Mouse (Mus musculus): ENCODE results near the gene Ppox. TPM values are rescaled to one million over a fixed set of nuclear protein-coding genes. Genes with fewer than 3 reads are reported as not detected.

The Ppox gene
- polyA plus RNA-seq, 1 experiment from 2014 or later = 54.5 TPM

DNA sequence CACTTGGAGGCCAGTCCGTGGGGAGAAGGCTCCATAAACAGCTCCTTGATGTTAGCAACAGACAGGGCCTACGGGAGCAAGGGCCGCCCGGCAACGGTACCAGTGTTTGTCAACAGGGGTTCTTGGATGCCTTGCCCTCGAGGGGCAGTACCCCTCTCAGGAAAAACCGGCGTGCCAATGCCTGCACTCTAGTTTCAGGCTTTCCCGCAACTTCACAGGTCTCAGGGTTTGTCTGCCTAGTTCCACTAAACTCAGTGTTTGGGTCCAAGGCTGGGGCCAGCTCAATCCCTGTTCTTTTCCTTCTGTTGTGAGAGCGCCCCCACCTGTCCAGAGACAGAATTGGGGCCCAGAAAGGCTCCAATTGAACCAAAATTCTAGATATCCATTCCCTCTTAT is 540 bp upstream of the Ppox start:
- H3K27me3 ChIP-seq (ENCODE audit: control insufficient read depth, insufficient read depth, low read length) = no peaks in the 10 kb centered on the region
- peak overlapping the region; percentile 73 for H3K9ac ChIP-seq (ENCODE audit: low read length)
- 2% methylated on average over 10 of the region's 10 CpGs for WGBS
- ATAC-seq (ENCODE audit: insufficient read depth, low FRiP score) = peak; percentile 49
- peak overlapping the region; percentile 87 for H3K27ac ChIP-seq (ENCODE audit: low read length)
- H3K36me3 ChIP-seq (ENCODE audit: control insufficient read depth, insufficient read depth, low read length) = peaks cover 12% of the 10 kb centered on the region; the same call in 1 of the 2 replicates
- H3K4me1 ChIP-seq (ENCODE audit: control insufficient read depth, insufficient read depth, low read length) = peaks cover 18% of the 10 kb centered on the region
- H3K4me2 ChIP-seq (ENCODE audit: low read depth, low read length) = peak overlapping the region; percentile 70
- peak overlapping the region; percentile 78 for H3K4me3 ChIP-seq (replicated peaks; ENCODE audit: low read length)
- H3K9me3 ChIP-seq (replicated peaks; ENCODE audit: control insufficient read depth, low read length) = no peaks in the 10 kb centered on the region

GRCm38 (mm10) chr1:171280250-171280915 is 603 bp downstream of the Ppox start:
- peaks cover 20% of the 10 kb centered on the region for H3K36me3 ChIP-seq (ENCODE audit: control insufficient read depth, insufficient read depth, low read length)
- H3K9ac ChIP-seq (ENCODE audit: low read length) = peak overlapping the region; percentile 70
- peak overlapping the region; percentile 69 for H3K27ac ChIP-seq (ENCODE audit: low read length)
- H3K27me3 ChIP-seq (ENCODE audit: control insufficient read depth, insufficient read depth, low read length) = no peaks in the 10 kb centered on the region
- H3K4me1 ChIP-seq (ENCODE audit: control insufficient read depth, insufficient read depth, low read length) = peaks cover 16% of the 10 kb centered on the region
- peak overlapping the region; percentile 78 for H3K4me3 ChIP-seq (replicated peaks; ENCODE audit: low read length)
- peak; percentile 8; the same call in 1 of the 2 replicates for ATAC-seq (ENCODE audit: insufficient read depth, low FRiP score)
- no peaks in the 10 kb centered on the region for H3K9me3 ChIP-seq (replicated peaks; ENCODE audit: control insufficient read depth, low read length)
- under 1% methylated on average over 25 of the region's 25 CpGs for WGBS
- H3K4me2 ChIP-seq (ENCODE audit: low read depth, low read length) = peak overlapping the region; percentile 63

DNA sequence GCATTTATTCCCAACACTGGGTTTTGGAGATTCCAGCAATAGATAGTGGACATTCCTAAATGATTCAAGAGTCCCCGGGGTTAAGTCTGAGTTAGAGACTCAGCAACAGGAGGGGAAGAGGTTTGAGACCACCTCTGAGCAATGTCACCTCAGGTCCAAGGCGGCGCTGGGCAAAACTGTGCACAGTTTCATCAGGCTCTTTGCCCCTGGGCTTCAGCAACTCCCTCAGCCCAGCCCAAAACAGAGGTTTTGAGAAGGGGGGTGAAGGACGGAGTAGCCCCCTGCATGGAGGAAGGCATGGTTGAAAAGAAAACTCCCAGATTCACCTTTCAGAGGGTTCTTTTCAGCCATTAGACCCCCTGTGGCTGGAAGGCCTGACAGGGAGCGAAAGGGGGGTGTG is 1.3 kb downstream of the Ppox start:
- Histone ChIP-seq H3K36me3 (ENCODE audit: control insufficient read depth, insufficient read depth, low read length) (peaks cover 24% of the 10 kb centered on the region), H3K27me3 (ENCODE audit: control insufficient read depth, insufficient read depth, low read length) (no peaks in the 10 kb centered on the region), H3K4me1 (ENCODE audit: control insufficient read depth, insufficient read depth, low read length) (peaks cover 16% of the 10 kb centered on the region), H3K27ac (ENCODE audit: low read length) (no peak overlapping the region), H3K9ac (ENCODE audit: low read length) (peak overlapping the region; percentile 70), H3K9me3 (replicated peaks; ENCODE audit: control insufficient read depth, low read length) (no peaks in the 10 kb centered on the region), H3K4me2 (ENCODE audit: low read depth, low read length) (peak overlapping the region; percentile 63), H3K4me3 (replicated peaks; ENCODE audit: low read length) (peak overlapping the region; percentile 78)
- 67% methylated on average over 5 of the region's 5 CpGs for WGBS
- no peak for ATAC-seq (ENCODE audit: insufficient read depth, low FRiP score)

DNA sequence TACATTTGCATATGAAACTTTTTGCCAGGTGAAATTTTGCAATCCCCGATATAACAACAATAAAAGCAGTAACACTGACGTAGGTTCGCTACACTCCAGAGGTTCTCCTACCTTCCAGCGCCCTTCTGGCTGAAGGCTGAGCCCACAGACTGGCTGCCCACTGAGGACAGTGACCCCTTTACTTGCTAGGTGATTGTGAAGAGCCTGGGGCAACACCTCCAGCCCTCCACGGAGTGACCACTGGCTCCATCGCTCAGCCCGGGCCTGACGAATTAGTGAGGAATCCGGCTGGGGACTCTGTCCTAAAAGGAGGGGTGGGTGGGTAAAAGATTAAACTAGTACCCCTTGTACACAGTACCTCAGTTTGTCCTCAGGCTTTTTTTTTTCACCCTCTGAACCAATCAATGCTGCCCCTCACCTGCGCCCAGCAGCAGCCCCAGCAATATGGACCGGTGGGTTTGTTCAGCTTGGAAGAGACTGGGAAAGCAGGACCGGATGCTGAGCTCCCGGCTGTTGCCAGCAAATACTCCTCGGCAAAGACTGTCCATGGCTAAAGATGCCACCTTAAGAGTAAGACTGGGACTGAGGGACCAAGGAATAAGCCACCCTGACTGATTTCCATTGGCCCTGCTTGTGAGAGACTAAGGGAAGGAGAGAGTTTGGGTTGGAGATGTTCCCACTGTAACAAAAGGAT is 1.8 kb downstream of the Ppox start:
- no peak overlapping the region for H3K9ac ChIP-seq (ENCODE audit: low read length)
- H3K27ac ChIP-seq (ENCODE audit: low read length) = no peak overlapping the region
- H3K4me1 ChIP-seq (ENCODE audit: control insufficient read depth, insufficient read depth, low read length) = peaks cover 16% of the 10 kb centered on the region
- no peak overlapping the region for H3K4me2 ChIP-seq (ENCODE audit: low read depth, low read length)
- 86% methylated on average over 14 of the region's 14 CpGs for WGBS
- no peaks in the 10 kb centered on the region for H3K9me3 ChIP-seq (replicated peaks; ENCODE audit: control insufficient read depth, low read length)
- ATAC-seq (ENCODE audit: insufficient read depth, low FRiP score) = no peak
- H3K36me3 ChIP-seq (ENCODE audit: control insufficient read depth, insufficient read depth, low read length) = peaks cover 26% of the 10 kb centered on the region
- no peak overlapping the region for H3K4me3 ChIP-seq (replicated peaks; ENCODE audit: low read length)
- H3K27me3 ChIP-seq (ENCODE audit: control insufficient read depth, insufficient read depth, low read length) = no peaks in the 10 kb centered on the region

- peaks cover 26% of the 10 kb centered on the region for H3K36me3 ChIP-seq (ENCODE audit: control insufficient read depth, insufficient read depth, low read length)
- H3K27me3 ChIP-seq (ENCODE audit: control insufficient read depth, insufficient read depth, low read length) = no peaks in the 10 kb centered on the region
- no peak overlapping the region for H3K9ac ChIP-seq (ENCODE audit: low read length)
- WGBS = 92% methylated on average over 8 of the region's 8 CpGs
- H3K4me2 ChIP-seq (ENCODE audit: low read depth, low read length) = no peak overlapping the region
- peaks cover 16% of the 10 kb centered on the region for H3K4me1 ChIP-seq (ENCODE audit: control insufficient read depth, insufficient read depth, low read length)
- H3K4me3 ChIP-seq (replicated peaks; ENCODE audit: low read length) = no peak overlapping the region
- H3K9me3 ChIP-seq (replicated peaks; ENCODE audit: control insufficient read depth, low read length) = no peaks in the 10 kb centered on the region
- no peak for ATAC-seq (ENCODE audit: insufficient read depth, low FRiP score)
- H3K27ac ChIP-seq (ENCODE audit: low read length) = no peak overlapping the region
Measured at GRCm38 (mm10) chr1:171278436-171278835, 2.5 kb downstream of the Ppox start.

DNA sequence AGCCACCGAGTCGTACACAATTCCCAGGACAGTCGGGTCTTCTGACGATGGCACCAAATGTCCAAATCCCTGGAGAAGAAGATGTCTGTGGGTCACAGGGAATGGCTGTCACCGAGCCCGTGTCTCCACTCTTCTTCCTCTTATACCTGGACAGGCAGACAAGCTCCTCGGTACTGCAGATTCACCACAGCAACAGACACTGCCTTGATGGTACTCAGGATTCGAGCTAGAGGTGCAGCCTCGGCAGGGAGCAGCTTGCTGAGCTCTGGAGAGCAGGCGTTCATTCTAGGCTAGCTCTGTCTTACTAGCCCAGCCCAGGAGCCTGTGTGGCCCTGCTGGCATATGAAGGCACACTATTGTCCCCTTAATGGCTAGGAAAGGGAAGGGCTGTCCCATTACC is 3.2 kb downstream of the Ppox start:
- Histone ChIP-seq H3K36me3 (ENCODE audit: control insufficient read depth, insufficient read depth, low read length) (peaks cover 20% of the 10 kb centered on the region), H3K9me3 (replicated peaks; ENCODE audit: control insufficient read depth, low read length) (no peaks in the 10 kb centered on the region), H3K4me1 (ENCODE audit: control insufficient read depth, insufficient read depth, low read length) (peaks cover 16% of the 10 kb centered on the region), H3K27me3 (ENCODE audit: control insufficient read depth, insufficient read depth, low read length) (no peaks in the 10 kb centered on the region), H3K27ac (ENCODE audit: low read length) (no peak overlapping the region), H3K4me3 (replicated peaks; ENCODE audit: low read length) (no peak overlapping the region), H3K4me2 (ENCODE audit: low read depth, low read length) (no peak overlapping the region), H3K9ac (ENCODE audit: low read length) (no peak overlapping the region)
- 82% methylated on average over 10 of the region's 10 CpGs for WGBS
- ATAC-seq (ENCODE audit: insufficient read depth, low FRiP score) = no peak

- H3K9ac ChIP-seq (ENCODE audit: low read length) = no peak overlapping the region
- WGBS = 88% methylated on average over 14 of the region's 14 CpGs
- peaks cover 18% of the 10 kb centered on the region for H3K36me3 ChIP-seq (ENCODE audit: control insufficient read depth, insufficient read depth, low read length)
- no peaks in the 10 kb centered on the region for H3K27me3 ChIP-seq (ENCODE audit: control insufficient read depth, insufficient read depth, low read length)
- no peak overlapping the region for H3K4me2 ChIP-seq (ENCODE audit: low read depth, low read length)
- H3K4me1 ChIP-seq (ENCODE audit: control insufficient read depth, insufficient read depth, low read length) = peaks cover 13% of the 10 kb centered on the region
- no peaks in the 10 kb centered on the region for H3K9me3 ChIP-seq (replicated peaks; ENCODE audit: control insufficient read depth, low read length)
- no peak overlapping the region for H3K27ac ChIP-seq (ENCODE audit: low read length)
- H3K4me3 ChIP-seq (replicated peaks; ENCODE audit: low read length) = no peak overlapping the region
- ATAC-seq (ENCODE audit: insufficient read depth, low FRiP score) = no peak
Measured at GRCm38 (mm10) chr1:171276110-171276748, 4.8 kb downstream of the Ppox start.

GRCm38 (mm10) chr1:171275144-171275734 is 5.7 kb downstream of the Ppox start:
- H3K36me3 ChIP-seq (ENCODE audit: control insufficient read depth, insufficient read depth, low read length) = peaks cover 18% of the 10 kb centered on the region
- 79% methylated on average over 11 of the region's 11 CpGs for WGBS
- no peaks in the 10 kb centered on the region for H3K9me3 ChIP-seq (replicated peaks; ENCODE audit: control insufficient read depth, low read length)
- no peak for ATAC-seq (ENCODE audit: insufficient read depth, low FRiP score)
- H3K27ac ChIP-seq (ENCODE audit: low read length) = no peak overlapping the region
- H3K27me3 ChIP-seq (ENCODE audit: control insufficient read depth, insufficient read depth, low read length) = no peaks in the 10 kb centered on the region
- H3K4me3 ChIP-seq (replicated peaks; ENCODE audit: low read length) = no peak overlapping the region
- no peak overlapping the region for H3K4me2 ChIP-seq (ENCODE audit: low read depth, low read length)
- H3K4me1 ChIP-seq (ENCODE audit: control insufficient read depth, insufficient read depth, low read length) = peaks cover 18% of the 10 kb centered on the region
- no peak overlapping the region for H3K9ac ChIP-seq (ENCODE audit: low read length)

- no peaks in the 10 kb centered on the region for H3K27me3 ChIP-seq (ENCODE audit: control insufficient read depth, insufficient read depth, low read length)
- no peak overlapping the region for H3K9ac ChIP-seq (ENCODE audit: low read length)
- H3K4me2 ChIP-seq (ENCODE audit: low read depth, low read length) = no peak overlapping the region
- no peak for ATAC-seq (ENCODE audit: insufficient read depth, low FRiP score)
- peaks cover 18% of the 10 kb centered on the region for H3K4me1 ChIP-seq (ENCODE audit: control insufficient read depth, insufficient read depth, low read length)
- H3K4me3 ChIP-seq (replicated peaks; ENCODE audit: low read length) = no peak overlapping the region
- peaks cover 18% of the 10 kb centered on the region for H3K36me3 ChIP-seq (ENCODE audit: control insufficient read depth, insufficient read depth, low read length)
- no peak overlapping the region for H3K27ac ChIP-seq (ENCODE audit: low read length)
- H3K9me3 ChIP-seq (replicated peaks; ENCODE audit: control insufficient read depth, low read length) = no peaks in the 10 kb centered on the region
- 86% methylated on average over 12 of the region's 12 CpGs for WGBS
Measured at GRCm38 (mm10) chr1:171274171-171274570, 6.8 kb downstream of the Ppox start.
